Mouse (Mus musculus): ENCODE results near the gene Dtwd1.
"Not testable (repeated sequence)": the region's sequence is repeated elsewhere in the genome, so short reads cannot be mapped to it uniquely, and the experiment has no call there.

Gene Dtwd1

DNA sequence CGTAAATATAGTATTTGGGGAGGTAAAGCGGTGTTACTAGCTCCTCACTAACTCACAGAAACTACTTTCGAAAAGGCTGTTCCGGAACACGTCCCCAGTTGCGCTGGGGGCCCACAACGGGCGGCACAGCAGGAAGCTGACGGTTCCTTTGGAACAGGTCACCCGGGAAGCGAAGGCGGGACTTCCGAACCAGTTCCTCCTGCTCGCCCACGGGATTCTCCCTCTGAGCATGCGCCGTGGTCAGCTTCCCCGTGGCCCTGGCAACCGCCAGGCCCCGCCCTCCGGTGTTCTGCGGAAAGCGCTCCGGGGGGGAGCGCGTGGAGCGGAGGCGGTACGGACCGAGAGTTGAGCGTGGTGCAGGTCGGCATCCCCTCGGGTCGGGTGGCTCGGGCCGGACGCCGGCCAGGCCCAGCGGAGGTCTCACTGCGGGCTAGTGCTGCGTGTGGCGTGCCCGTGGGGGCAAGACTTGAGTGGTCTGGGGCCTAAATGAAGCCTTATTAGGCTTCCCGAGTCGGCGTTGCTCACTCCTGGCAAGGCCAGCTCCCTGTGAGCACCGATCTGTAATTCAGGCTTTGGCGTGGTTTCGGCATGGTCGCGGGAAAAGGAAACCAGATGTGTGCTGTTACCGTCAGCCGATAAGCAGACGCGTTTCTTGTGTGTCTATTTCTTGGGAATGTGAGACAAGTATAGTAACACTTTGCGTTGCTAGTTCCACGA lies at the start of gene Dtwd1, which contains the start of gene Fam227b:
Dtwd1 (plus strand) TSS at position 287 of the 717 bp plus-strand sequence.
Fam227b (minus strand) TSS at position 150 of the 717 bp plus-strand sequence.
- DNase-seq (ENCODE audit: low spot score), result peak; percentile 96

DNA sequence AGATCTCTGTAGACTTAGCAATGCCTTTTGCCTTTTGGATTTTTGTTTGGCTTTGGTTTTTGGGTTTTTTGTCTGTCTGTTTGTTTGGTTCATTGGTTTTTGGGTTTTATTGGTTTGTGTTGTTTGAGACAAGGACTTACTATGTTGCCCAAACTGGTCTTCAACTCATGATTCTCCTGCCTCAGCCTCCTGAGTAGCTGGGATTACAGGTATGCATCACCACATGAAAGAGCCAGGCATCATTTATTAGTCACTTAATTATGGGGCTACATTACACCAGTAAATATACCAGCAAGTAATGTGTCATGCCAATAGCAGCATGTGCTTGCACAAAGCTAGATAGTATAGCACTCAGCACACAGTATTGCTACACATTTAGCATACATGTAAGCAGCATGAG lies 4.2 kb upstream of the Dtwd1 start:
- no peak for DNase-seq (ENCODE audit: low spot score)

DNA sequence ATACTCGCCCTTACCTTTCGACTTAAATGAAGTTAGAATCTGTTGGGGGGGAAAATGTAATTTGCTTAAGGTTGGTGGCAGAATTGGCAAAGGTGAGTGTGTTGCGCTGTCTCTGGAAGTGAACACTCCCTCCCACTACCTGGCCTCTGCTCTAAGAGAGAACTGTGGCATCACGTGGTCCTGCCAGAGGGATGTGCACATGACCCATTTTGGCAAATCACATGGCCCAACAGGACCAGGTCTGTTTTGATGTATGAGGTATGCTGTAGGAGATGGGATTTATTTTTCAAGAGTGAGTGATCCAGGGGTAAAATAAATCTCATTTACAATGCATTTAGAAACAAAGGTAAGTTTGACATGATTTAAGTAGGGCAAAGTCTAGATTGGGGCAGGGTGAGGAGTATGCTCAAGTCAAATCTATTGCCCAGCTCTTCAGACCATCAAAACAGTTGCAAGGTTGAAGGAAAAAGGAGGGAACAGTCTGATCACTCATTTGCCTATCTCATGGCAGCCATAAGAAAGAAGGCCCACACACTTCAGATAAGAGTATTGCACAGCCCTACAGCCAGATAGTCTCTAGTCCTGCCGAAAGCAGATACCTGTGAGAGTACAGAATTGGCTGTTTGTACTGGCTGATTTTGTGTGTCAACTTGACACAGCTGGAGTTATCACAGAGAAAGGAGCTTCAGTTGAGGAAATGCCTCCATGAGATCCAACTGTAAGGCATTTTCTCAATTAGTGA lies 13.5 kb downstream of the Dtwd1 start:
- no peak for DNase-seq (ENCODE audit: low spot score)

DNA sequence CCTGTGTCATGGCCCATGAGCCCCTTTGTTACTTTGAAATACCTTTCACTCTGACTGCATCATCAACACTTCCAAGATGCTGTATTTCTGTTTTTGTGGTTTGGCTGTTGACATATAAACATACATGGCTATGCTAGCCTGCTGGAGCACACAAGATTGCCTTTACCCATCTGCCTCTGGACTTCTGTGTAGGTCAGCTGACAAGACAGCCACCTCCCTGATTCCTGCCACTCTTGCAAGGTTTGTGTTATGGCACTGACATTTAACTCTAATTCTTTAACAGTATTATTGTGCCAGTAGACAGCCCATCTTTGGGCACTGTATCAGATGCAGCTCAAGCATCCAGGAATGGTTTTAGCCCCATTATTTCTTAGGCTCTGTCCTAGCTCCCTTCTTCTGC lies 14.4 kb downstream of the Dtwd1 start:
- DNase-seq (ENCODE audit: low spot score), result no peak

DNA sequence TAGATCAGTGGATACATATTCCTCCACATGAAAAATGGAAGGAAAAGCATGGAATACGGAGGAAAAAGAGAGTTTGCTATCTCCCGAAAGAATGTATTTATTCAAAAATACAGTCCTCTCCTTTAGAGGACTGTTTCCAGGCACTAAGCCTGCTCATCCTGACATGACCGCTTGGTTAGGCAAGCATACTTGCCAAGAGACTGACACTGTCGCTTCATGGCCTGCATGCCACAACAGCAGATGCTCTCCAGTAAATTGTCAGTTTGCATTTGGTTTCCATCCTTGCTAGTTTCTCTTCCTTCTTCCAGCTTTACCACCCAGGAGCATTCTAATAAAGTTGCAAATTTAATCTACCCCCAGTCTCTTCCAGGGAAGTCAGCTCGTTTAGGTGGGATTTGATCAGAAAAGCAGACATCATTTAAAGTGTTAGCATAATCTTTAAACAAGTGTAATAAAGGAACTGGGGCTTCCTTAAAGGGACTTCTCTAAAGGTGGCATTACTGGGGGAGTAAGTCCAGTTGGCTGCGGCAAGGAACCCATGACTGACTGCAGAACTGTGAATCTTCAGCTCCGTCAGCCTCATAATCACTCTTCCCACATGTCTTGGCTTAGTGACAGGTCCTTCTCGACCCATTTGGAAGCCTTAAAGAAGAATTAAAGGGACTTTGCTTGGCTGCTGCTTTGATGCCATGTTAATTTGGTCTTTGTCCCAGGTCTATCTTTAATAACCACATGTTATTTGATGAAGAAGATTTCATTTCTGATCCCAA lies 15.1 kb downstream of the Dtwd1 start:
- no peak for DNase-seq (ENCODE audit: low spot score)

DNA sequence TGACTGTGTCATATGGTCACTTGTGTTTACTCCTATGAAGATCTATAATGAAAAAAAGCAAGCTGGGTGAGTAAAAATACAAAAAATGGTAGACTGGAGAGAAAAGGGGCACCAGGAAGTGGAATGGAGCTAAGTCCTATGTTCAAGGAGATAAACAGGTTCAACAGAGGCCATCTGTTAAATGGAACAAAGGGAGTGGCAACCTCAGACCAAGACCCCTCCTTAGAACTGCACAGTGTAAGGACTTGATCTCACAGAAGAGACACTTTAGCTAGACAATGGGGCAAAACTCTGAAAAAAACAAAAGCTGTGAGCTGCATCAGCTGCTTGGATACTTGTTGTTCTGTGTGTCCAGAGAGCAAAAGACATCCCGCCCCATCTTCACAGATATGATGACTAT lies 19.5 kb downstream of the Dtwd1 start:
- no peak for DNase-seq (ENCODE audit: low spot score)

DNA sequence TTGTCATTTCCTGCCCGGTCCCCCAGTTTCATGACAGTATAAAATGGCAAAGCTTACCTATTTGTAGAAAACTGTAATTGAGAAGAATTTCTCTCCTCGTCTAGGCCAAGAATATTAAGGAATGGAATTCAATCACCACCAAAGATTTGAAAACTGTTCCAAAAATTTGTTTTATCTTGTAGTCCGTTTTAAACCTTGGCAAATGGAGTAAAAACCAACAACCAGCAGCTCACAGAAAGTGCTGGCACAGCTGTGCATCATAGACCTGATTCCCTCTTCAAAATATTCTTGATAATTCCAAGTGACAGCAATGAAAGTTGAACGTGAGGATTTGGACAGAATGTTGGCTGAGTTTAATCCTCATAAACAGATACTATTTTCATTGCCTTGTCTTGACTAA lies 39.4 kb downstream of the Dtwd1 start:
- no peak for DNase-seq (ENCODE audit: low spot score)

DNA sequence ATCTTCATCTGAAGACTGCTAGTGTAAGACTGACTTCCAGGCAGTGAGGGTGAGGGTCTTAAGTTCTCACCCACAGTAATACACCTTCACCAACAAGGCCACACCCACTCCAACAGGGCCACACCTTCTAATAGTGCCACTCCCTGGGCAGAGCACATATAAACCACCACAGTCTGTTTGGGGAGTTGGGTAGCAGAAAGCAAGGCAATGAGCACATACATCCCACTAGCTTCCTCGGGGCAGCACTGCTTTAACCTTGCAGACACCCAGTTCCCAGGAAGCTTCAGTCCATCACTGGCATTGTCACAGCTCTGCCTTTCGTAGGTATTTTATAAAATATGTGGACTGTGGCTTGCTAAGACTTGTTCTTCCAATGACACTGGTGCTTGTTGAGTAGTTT lies 40.2 kb downstream of the Dtwd1 start:
- no peak for DNase-seq (ENCODE audit: low spot score)

DNA sequence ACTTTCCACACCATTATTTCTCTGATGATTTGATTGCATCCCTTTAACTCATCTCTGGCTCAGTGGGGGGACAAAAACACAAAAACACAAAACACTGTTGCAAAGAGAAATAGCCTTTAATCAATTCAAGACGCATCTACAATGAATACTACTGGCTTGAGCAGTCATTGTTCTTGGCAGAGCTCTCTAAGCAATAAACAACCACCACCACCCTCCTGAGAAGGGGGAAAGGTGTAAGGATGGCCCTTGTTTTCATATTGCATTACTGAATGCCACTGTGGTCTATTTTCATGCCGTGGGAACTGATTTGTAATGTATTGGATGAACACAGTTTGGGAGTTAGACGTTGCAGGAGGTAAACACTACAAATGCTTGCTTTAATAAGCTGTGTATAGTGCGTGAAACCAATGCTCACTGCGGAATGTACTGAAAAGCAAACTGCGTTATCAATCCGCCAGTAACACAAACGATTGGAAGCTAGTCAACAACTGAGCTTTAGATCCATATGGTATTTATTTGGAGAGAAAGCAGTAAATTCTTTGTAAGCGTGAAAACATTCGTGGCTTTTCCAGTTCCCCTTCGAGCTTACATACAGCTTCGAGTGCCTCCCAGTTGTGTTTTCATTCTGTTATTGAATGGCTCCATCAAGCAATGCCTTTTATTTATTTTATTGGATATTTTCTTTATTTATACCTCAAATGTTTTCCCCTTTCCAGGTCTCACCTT lies 43.9 kb downstream of the Dtwd1 start:
- no peak for DNase-seq (ENCODE audit: low spot score)

DNA sequence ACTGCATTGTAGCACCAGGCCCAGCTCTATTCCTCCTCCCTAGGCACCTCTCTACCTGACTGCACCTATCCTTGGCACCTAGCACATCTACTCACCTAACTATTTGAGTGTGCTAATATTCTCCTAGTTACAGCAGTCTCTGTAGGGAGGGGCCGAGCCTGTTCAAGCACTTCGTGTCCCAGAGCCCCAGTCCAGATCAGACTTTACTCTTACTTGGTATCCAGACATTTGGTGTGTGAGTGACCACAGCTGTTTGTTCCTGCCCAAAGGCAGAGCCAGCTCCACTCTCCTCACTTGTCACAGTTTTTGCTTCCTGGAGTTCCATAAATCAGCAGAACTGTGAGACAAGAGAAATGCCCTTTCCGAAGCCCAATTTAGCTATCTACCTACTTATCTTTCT lies 47.0 kb downstream of the Dtwd1 start:
- DNase-seq (ENCODE audit: low spot score), result no peak

DNA sequence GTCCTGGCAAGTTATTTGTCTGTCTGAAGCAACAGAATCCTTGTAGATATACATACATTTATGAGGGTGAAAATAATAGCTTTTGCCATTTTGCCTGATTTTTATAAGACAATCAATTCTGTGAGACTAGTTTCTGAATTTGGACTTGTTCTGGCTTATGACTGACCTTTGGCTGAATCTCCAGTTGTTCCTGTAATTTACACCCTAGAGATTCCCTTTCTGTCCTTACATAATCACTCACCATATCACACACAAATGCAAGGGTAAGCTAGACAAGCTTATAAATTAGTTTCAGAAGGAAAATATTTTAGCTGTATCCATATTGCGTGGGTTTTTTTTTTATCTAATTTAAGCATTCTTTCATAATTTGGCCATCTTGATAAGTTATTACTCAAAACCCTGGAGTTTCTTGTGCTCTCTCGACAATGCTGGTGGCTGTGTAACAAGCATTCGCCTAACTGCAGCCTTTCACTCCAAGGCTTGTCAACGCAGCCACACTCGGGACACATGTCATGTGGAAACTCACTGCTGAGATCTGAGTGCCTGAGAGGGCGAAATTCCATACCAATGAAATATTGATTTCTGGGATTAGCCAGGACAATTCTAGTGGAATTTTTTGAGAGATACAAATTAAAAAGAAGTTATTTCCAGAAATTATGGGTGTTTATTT lies 59.2 kb downstream of the Dtwd1 start:
- DNase-seq (ENCODE audit: low spot score), result no peak

DNA sequence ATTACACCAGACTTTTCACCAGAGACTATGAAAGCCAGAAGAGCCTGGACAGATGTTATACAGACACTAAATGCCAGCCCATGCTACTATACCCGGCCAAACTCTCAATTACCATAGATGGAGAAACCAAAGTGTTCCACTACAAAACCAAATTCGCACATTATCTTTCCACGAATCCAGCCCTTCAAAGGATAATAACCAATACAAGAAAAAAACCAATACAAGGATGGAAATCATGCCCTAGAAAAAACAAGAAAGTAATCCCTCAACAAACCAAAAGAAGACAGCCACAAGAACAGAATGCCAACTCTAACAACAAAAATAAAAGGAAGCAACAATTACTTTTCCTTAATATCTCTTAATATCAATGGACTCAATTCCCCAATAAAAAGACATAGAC lies 62.9 kb downstream of the Dtwd1 start, which contains the start of gene Gm17555:
Gm17555 (plus strand) TSS at position 301 of the 400 bp plus-strand sequence.
- not testable (repeated sequence) for DNase-seq (ENCODE audit: low spot score)

Measured in ovary, adult 18-20 months (tissue).